Mouse (Mus musculus) liver, embryonic 11.5 days (tissue): ENCODE measurements around the gene Cd82. TPM values are rescaled to one million over a fixed set of nuclear protein-coding genes. Genes with fewer than 3 reads are reported as not detected.

Experiments
- ATAC-seq: fragments of 200-750 bp; cut with Nextera tagmentation; replicated peaks from 2 replicates; pipeline ENCODE4 v1.8.0; 2017; ENCODE audit warnings: moderate number of reproducible peaks, mild to moderate bottlenecking, moderate TSS enrichment, moderate library complexity; ENCODE audit not compliant: low FRiP score
- DNase-seq: peaks from one replicate; pipeline ENCODE4 v3.0.0-alpha.2; 2017; ENCODE audit warnings: low spot score
- H3K27ac ChIP-seq: fragments of 300-500 bp; sonication (generic); 2 replicates; pipeline ENCODE4 v1.5.1; 2014; ENCODE audit warnings: mild to moderate bottlenecking, low read depth, low read length, control low read depth
- H3K27me3 ChIP-seq: fragments of 300-500 bp; sonication (generic); replicated peaks from 2 replicates; pipeline ENCODE4 v1.6.1; 2014; ENCODE audit warnings: low read length, mixed read lengths; ENCODE audit not compliant: control insufficient read depth, insufficient read depth
- H3K36me3 ChIP-seq: fragments of 300-500 bp; sonication (generic); 2 replicates; pipeline ENCODE4 v1.6.1; 2014; ENCODE audit warnings: mild to moderate bottlenecking, low read length, moderate library complexity, mixed read lengths; ENCODE audit not compliant: control insufficient read depth, insufficient read depth
- H3K4me1 ChIP-seq: fragments of 300-500 bp; sonication (generic); replicated peaks from 2 replicates; pipeline ENCODE4 v1.6.1; 2014; ENCODE audit warnings: low read length, mixed read lengths; ENCODE audit not compliant: control insufficient read depth, insufficient read depth
- H3K4me2 ChIP-seq: fragments of 300-500 bp; sonication (generic); 2 replicates; pipeline ENCODE4 v1.6.1; 2014; ENCODE audit warnings: mild to moderate bottlenecking, control low read depth, moderate library complexity
- H3K4me3 ChIP-seq: fragments of 300-500 bp; sonication (generic); 2 replicates; pipeline ENCODE4 v1.5.1; 2014; ENCODE audit warnings: low read depth, low read length, control low read depth
- H3K9ac ChIP-seq: fragments of 300-500 bp; sonication (generic); 2 replicates; pipeline ENCODE4 v1.6.1; 2014; ENCODE audit warnings: low read depth, low read length, control low read depth
- H3K9me3 ChIP-seq: fragments of 300-500 bp; sonication (generic); 2 replicates; pipeline ENCODE4 v1.6.1; 2016; ENCODE audit warnings: low read length, inconsistent platforms, mixed read lengths; ENCODE audit not compliant: control insufficient read depth
- WGBS: fragments of 180-500 bp; shearing (Covaris S2); extraction: QIAGEN DNeasy Blood & Tissue Kit; methylation state at CpG from one replicate; pipeline ENCODE4 v1.1.7; 2014; 5-methylcytosine and 5-hydroxymethylcytosine counted together
- polyA plus RNA-seq: library from polyadenylated mRNA; unstranded; fragments of >200 nt; fragmentation: Nextera tagmentation; extraction: Ambion mirVana; gene quantifications from 2 replicates; pipeline ENCODE4 v1.2.1, GENCODE M21; 2014

The Cd82 gene
- polyA plus RNA-seq, 1 experiment from 2014 or later: 16.9 TPM

- Histone ChIP-seq H3K4me2 (no peak overlapping the region), H3K9ac (no peak overlapping the region), H3K9me3 (no peaks in the 10 kb centered on the region), H3K4me1 (peaks cover 50% of the 10 kb centered on the region), H3K36me3 (no peaks in the 10 kb centered on the region), H3K27ac (0 out of 2 replicates have a peak overlapping the region, but pooled peaks have one; percentile 0), H3K27me3 (no peaks in the 10 kb centered on the region), H3K4me3 (no peak overlapping the region)
- 39% methylated on average over 8 of the region's 8 CpGs for WGBS
- DNase-seq (no peak), ATAC-seq (no peak)
Measured at GRCm38 (mm10) chr2:93458332-93459207, 4.4 kb downstream of the Cd82 start.

- Histone ChIP-seq H3K4me1 (peaks cover 46% of the 10 kb centered on the region), H3K4me2 (no peak overlapping the region), H3K36me3 (no peaks in the 10 kb centered on the region), H3K9ac (no peak overlapping the region), H3K27me3 (no peaks in the 10 kb centered on the region), H3K27ac (no peak overlapping the region), H3K9me3 (no peaks in the 10 kb centered on the region), H3K4me3 (no peak overlapping the region)
- DNase-seq (no peak), ATAC-seq (no peak)
- 71% methylated on average over 6 of the region's 6 CpGs for WGBS
Measured at GRCm38 (mm10) chr2:93457426-93458130, 5.4 kb downstream of the Cd82 start.

- DNase-seq: no peak
- peak; percentile 39; the same call in 1 of the 2 replicates for ATAC-seq
- 61% methylated on average over 3 of the region's 3 CpGs for WGBS
- Histone ChIP-seq H3K4me3 (no peak overlapping the region), H3K4me2 (no peak overlapping the region), H3K36me3 (no peaks in the 10 kb centered on the region), H3K27me3 (no peaks in the 10 kb centered on the region), H3K27ac (no peak overlapping the region), H3K9ac (no peak overlapping the region), H3K4me1 (peaks cover 54% of the 10 kb centered on the region), H3K9me3 (no peaks in the 10 kb centered on the region)
Measured at GRCm38 (mm10) chr2:93456140-93456539, 6.8 kb downstream of the Cd82 start.

- 61% methylated on average over 3 of the region's 3 CpGs for WGBS
- ATAC-seq (peak; percentile 72), DNase-seq (no peak)
- Histone ChIP-seq H3K36me3 (no peaks in the 10 kb centered on the region), H3K4me2 (no peak overlapping the region; the same call in 1 of the 2 replicates), H3K9ac (peak overlapping the region; percentile 10), H3K9me3 (no peaks in the 10 kb centered on the region), H3K4me1 (peaks cover 62% of the 10 kb centered on the region), H3K4me3 (no peak overlapping the region), H3K27ac (no peak overlapping the region), H3K27me3 (no peaks in the 10 kb centered on the region)
Measured at GRCm38 (mm10) chr2:93454817-93455591, 7.9 kb downstream of the Cd82 start.

GRCm38 (mm10) chr2:93454334-93454733 lies 8.6 kb downstream of the Cd82 start:
- H3K9me3 ChIP-seq: no peaks in the 10 kb centered on the region
- no peak overlapping the region for H3K4me3 ChIP-seq
- no peak overlapping the region for H3K4me2 ChIP-seq
- peak overlapping the region; percentile 10 for H3K9ac ChIP-seq
- H3K4me1 ChIP-seq: peaks cover 63% of the 10 kb centered on the region
- 58% methylated on average over 10 of the region's 10 CpGs for WGBS
- H3K27me3 ChIP-seq: no peaks in the 10 kb centered on the region
- no peak overlapping the region for H3K27ac ChIP-seq
- DNase-seq (no peak), ATAC-seq (no peak)
- H3K36me3 ChIP-seq: no peaks in the 10 kb centered on the region

GRCm38 (mm10) chr2:93453046-93453445 lies 9.9 kb downstream of the Cd82 start:
- no peak overlapping the region for H3K27ac ChIP-seq
- DNase-seq: no peak
- no peak for ATAC-seq
- no peaks in the 10 kb centered on the region for H3K9me3 ChIP-seq
- WGBS: 74% methylated on average over 4 of the region's 4 CpGs
- no peaks in the 10 kb centered on the region for H3K36me3 ChIP-seq
- H3K4me2 ChIP-seq: no peak overlapping the region
- H3K27me3 ChIP-seq: no peaks in the 10 kb centered on the region
- no peak overlapping the region for H3K4me3 ChIP-seq
- H3K9ac ChIP-seq: no peak overlapping the region
- H3K4me1 ChIP-seq: peaks cover 66% of the 10 kb centered on the region

GRCm38 (mm10) chr2:93452506-93452905 lies 10.4 kb downstream of the Cd82 start:
- 0 out of 2 replicates have a peak overlapping the region, but pooled peaks have one; percentile 8 for H3K9ac ChIP-seq
- WGBS: 66% methylated on average over 4 of the region's 4 CpGs

GRCm38 (mm10) chr2:93452057-93452456 lies 10.9 kb downstream of the Cd82 start:
- DNase-seq: no peak
- no peaks in the 10 kb centered on the region for H3K27me3 ChIP-seq
- 67% methylated on average over 6 of the region's 6 CpGs for WGBS
- H3K27ac ChIP-seq: 0 out of 2 replicates have a peak overlapping the region, but pooled peaks have one; percentile 5
- peaks cover 69% of the 10 kb centered on the region for H3K4me1 ChIP-seq
- H3K4me3 ChIP-seq: no peak overlapping the region
- no peak overlapping the region for H3K4me2 ChIP-seq
- H3K9ac ChIP-seq: no peak overlapping the region
- H3K9me3 ChIP-seq: no peaks in the 10 kb centered on the region
- H3K36me3 ChIP-seq: no peaks in the 10 kb centered on the region
- ATAC-seq: no peak

More at GRCm38 (mm10) chr2:93452506-93452905, 10.4 kb downstream of the Cd82 start:
- Histone ChIP-seq H3K27me3 (no peaks in the 10 kb centered on the region), H3K4me2 (no peak overlapping the region), H3K9me3 (no peaks in the 10 kb centered on the region), H3K27ac (no peak overlapping the region), H3K4me3 (no peak overlapping the region), H3K4me1 (peaks cover 65% of the 10 kb centered on the region), H3K36me3 (no peaks in the 10 kb centered on the region)
- ATAC-seq: no peak
- DNase-seq: no peak
